Mouse (Mus musculus): ENCODE results near the gene Prkch.

GRCm38 (mm10) chr12:73667607-73668006, 83.0 kb downstream of the Prkch start:
- TF ChIP-seq CTCF (conservative IDR thresholded peaks at IDR 0.05; ENCODE audit: low read length) (no peak), POU5F1 (IDR thresholded peaks at IDR 0.05; ENCODE audit: borderline replicate concordance, low read length) (no peak)

All from E14TG2a.4 (cell line).